Mouse (Mus musculus): ENCODE measurements around the gene Cox7a1. TPM values are rescaled to one million over a fixed set of nuclear protein-coding genes. Genes with fewer than 3 reads are reported as not detected.

Cox7a1 gene
- total and polyA plus RNA-seq, 3 experiments: 1.6 to 15.2 (median 14.0) TPM

DNA sequence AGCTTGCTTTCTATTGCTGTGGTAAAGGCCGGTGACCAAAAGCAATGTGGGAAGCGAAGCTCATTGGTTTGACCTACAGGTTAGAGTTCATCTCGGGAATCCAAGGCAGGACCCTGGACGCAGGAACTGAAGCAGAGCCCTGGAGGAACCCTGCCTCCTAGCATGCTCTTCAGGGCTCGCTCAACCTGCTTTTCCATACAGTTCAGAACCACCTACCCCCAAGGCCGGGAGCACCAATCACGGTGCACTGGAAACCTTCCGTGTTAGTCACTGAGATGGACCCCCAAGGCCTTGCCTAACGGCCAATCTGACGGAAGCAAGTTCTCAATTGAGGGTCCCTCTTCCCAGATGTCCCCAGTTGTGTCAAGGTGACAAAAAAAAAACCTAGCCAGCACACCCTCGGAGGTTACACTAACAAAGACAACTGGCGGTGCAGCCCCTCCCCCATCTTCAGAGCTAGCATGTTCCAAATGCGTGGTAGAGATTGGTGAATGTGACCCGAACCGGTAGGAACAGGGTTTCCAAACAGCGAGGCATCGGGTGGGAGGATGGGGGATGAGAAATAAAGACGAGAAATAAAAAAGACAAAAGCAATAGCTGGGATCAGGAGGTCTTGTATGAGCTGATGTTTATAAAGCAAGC is 15.7 kb downstream of the Cox7a1 start:
- H3K4me1 ChIP-seq (ENCODE audit: control insufficient read depth in 1 of 2, insufficient read depth in 2 of 2): peaks cover 4 to 22% of the 10 kb centered on the region in 2 experiments; a peak in 3 of 4 replicates
- H3K9ac ChIP-seq (ENCODE audit: insufficient read depth, low read depth): no peak overlapping the region
- DNase-seq (ENCODE audit: extremely low read depth): no peak
- H3K27ac ChIP-seq (ENCODE audit: insufficient read depth, low read depth): no peak overlapping the region
- no peaks in the 10 kb centered on the region for H3K36me3 ChIP-seq (replicated peaks in 1 of 2; ENCODE audit: control insufficient read depth in 1 of 2, insufficient read depth in 1 of 2, low read length in 1 of 2)
- no peak overlapping the region for H3K4me2 ChIP-seq (ENCODE audit: insufficient read depth, low read depth, poor library complexity, severe bottlenecking)
- H3K27me3 ChIP-seq (replicated peaks): no peaks in the 10 kb centered on the region
- H3K4me3 ChIP-seq (replicated peaks in 1 of 3; ENCODE audit: low read depth in 2 of 3, low read length in 2 of 3, poor library complexity in 1 of 3): no peak overlapping the region
- in situ Hi-C loops (cut with MboI; ENCODE audit: low pct_ligation_motif_present, low pct_unique_long_range_greater_than_20kb, low sequenced_read_pairs): no loop called here
- no peaks in the 10 kb centered on the region for H3K9me3 ChIP-seq (replicated peaks; ENCODE audit: low read length)
- TF ChIP-seq ZNF384 (IDR thresholded peaks at IDR 0.05; ENCODE audit: low read depth, low read length): no peak
- H3K79me2 ChIP-seq (replicated peaks; ENCODE audit: control insufficient read depth, extremely low read depth, insufficient read depth, poor library complexity, severe bottlenecking): no peaks in the 10 kb centered on the region
- dilution Hi-C loops (cut with MboI; ENCODE audit: extremely low pct_ligation_motif_present, extremely low pct_unique_long_range_greater_than_20kb, low sequenced_read_pairs): no loop called here

DNA sequence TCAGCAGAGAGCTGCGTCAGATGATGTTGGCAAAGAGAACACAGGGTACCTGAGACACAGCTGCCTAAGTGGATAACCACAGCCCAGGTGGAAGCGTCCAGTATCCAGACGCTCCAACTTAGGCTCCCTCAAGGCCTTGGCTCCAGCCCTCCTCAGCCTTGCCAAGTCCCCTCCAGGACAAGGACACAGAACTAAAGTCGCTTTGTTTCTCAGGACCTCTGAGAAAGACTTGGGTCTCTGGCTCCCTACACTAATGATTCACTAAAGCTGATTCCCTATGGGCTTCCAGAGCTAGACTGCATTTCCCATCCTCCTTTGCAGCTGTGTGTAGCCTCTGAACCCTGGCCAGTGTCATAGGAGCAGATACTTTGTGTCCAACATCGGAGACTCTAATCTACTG is 16.3 kb downstream of the Cox7a1 start:
- H3K27ac ChIP-seq (ENCODE audit: insufficient read depth, low read depth): no peak overlapping the region
- TF ChIP-seq ZMIZ1 (IDR thresholded peaks at IDR 0.05; ENCODE audit: low read depth, low read length) (no peak), POLR2A (IDR thresholded peaks at IDR 0.05; ENCODE audit: low read depth, low read length) (no peak), KAT2A (IDR thresholded peaks at IDR 0.05; ENCODE audit: insufficient replicate concordance, low read length) (no peak), JUN (IDR thresholded peaks at IDR 0.05; ENCODE audit: insufficient read depth, low read depth, low read length) (no peak), JUND (conservative IDR thresholded peaks at IDR 0.05; ENCODE audit: low read depth, low read length) (no peak), CHD1 (IDR thresholded peaks at IDR 0.05; ENCODE audit: low read depth, low read length) (no peak), MYC (IDR thresholded peaks at IDR 0.05; ENCODE audit: low read depth, low read length) (no peak), EP300 (IDR thresholded peaks at IDR 0.05; ENCODE audit: low read length) (no peak), PAX5 (IDR thresholded peaks at IDR 0.05; ENCODE audit: low read length) (no peak), MXI1 (IDR thresholded peaks at IDR 0.05; ENCODE audit: low read depth, low read length) (no peak), POLR2AphosphoS2 (IDR thresholded peaks at IDR 0.05; ENCODE audit: low read depth, low read length) (no peak), ZKSCAN1 (IDR thresholded peaks at IDR 0.05; ENCODE audit: borderline replicate concordance, low read depth, low read length) (no peak), UBTF (IDR thresholded peaks at IDR 0.05; ENCODE audit: low read depth, low read length) (no peak), HCFC1 (IDR thresholded peaks at IDR 0.05; ENCODE audit: low read depth, low read length) (no peak), MAX (IDR thresholded peaks at IDR 0.05; ENCODE audit: low read length) (no peak), USF2 (conservative IDR thresholded peaks at IDR 0.05; ENCODE audit: low read depth, low read length) (no peak), ELF1 (IDR thresholded peaks at IDR 0.05; ENCODE audit: low read depth, low read length) (no peak), ETS1 (conservative IDR thresholded peaks at IDR 0.05; ENCODE audit: low read depth, low read length) (no peak), MEF2A (IDR thresholded peaks at IDR 0.05; ENCODE audit: borderline replicate concordance, low read depth, low read length) (no peak), BHLHE40 (IDR thresholded peaks at IDR 0.05; ENCODE audit: low read depth, low read length) (no peak)
- H3K36me3 ChIP-seq (replicated peaks in 1 of 2; ENCODE audit: control insufficient read depth in 1 of 2, insufficient read depth in 1 of 2, low read length in 1 of 2): no peaks in the 10 kb centered on the region
- H3K79me2 ChIP-seq (replicated peaks; ENCODE audit: control insufficient read depth, extremely low read depth, insufficient read depth, poor library complexity, severe bottlenecking): no peaks in the 10 kb centered on the region
- H3K9ac ChIP-seq (ENCODE audit: insufficient read depth, low read depth): no peak overlapping the region
- no peak for DNase-seq (ENCODE audit: extremely low read depth)
- H3K4me2 ChIP-seq (ENCODE audit: insufficient read depth, low read depth, poor library complexity, severe bottlenecking): no peak overlapping the region
- no peaks in the 10 kb centered on the region for H3K27me3 ChIP-seq (replicated peaks)
- no peak overlapping the region for H3K4me3 ChIP-seq (replicated peaks in 1 of 3; ENCODE audit: low read depth in 2 of 3, low read length in 2 of 3, poor library complexity in 1 of 3)
- in situ Hi-C loops (cut with MboI; ENCODE audit: low pct_ligation_motif_present, low pct_unique_long_range_greater_than_20kb, low sequenced_read_pairs): no loop called here
- peaks cover 4 to 20% of the 10 kb centered on the region in 2 experiments; a peak in 3 of 4 replicates for H3K4me1 ChIP-seq (ENCODE audit: control insufficient read depth in 1 of 2, insufficient read depth in 2 of 2)
- dilution Hi-C loops (cut with MboI; ENCODE audit: extremely low pct_ligation_motif_present, extremely low pct_unique_long_range_greater_than_20kb, low sequenced_read_pairs): no loop called here
- H3K9me3 ChIP-seq (replicated peaks; ENCODE audit: low read length): no peaks in the 10 kb centered on the region
